Mouse (Mus musculus) megakaryocyte, embryonic 14.5 days (primary cell): ENCODE measurements around the gene Uba1.

Experiments used
- FLI1 ChIP-seq: IDR thresholded peaks from 2 replicates; pipeline ENCODE4 v1.6.1; 2012; ENCODE audit warnings: low read length, inconsistent platforms, mixed read lengths
- GATA1 ChIP-seq: IDR thresholded peaks from 3 replicates; pipeline ENCODE4 v1.6.1; 2012; ENCODE audit warnings: mixed read lengths, low read length, inconsistent platforms, borderline replicate concordance

- TF ChIP-seq GATA1 = no peak
- no peak for TF ChIP-seq FLI1
These were observed 46.4 kb downstream of the Uba1 start for GRCm38 (mm10) chrX:20704295-20705082.
